Mouse (Mus musculus) layer of hippocampus, adult 8-10 months (tissue): ENCODE measurements around the gene Agbl3. TPM values are rescaled to one million over a fixed set of nuclear protein-coding genes. Genes with fewer than 3 reads are reported as not detected.

Source experiments
- DNase-seq, 2 experiments: peaks; one replicate each; pipeline ENCODE4 v3.0.0; 2022; ENCODE audit warnings: low spot score in 2 of 2
- total RNA-seq, 4 experiments: library from RNA; stranded (reverse); gene quantifications; 2 replicates each; pipeline ENCODE4 v1.2.4; 2022

The Agbl3 gene
- total RNA-seq, 4 experiments from 2014 or later = 13.7 to 14.7 (median 14.2) TPM

DNA sequence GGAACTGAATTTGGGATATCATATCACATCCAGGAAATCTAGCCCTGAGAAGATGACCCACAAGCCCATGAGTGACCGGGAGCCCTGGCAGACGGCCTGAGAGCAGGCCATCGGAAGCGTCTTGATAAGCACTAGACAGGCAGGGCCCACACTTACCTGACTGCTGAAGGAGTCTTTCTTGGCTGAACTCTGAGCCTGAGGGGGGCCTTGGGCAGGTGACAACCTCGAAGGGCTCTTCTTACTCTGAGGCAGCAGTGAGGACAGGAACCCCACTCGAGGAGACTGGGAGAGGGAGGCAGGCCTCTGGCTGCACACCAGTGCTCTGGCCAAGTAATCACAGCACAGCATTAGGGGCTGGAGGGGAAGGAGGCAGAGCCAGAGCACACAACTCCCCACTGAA lies 124.1 kb downstream of the Agbl3 start:
- DNase-seq = no peak

GRCm38 (mm10) chr6:34906125-34906524 lies 125.9 kb downstream of the Agbl3 start:
- DNase-seq = no peak

DNA sequence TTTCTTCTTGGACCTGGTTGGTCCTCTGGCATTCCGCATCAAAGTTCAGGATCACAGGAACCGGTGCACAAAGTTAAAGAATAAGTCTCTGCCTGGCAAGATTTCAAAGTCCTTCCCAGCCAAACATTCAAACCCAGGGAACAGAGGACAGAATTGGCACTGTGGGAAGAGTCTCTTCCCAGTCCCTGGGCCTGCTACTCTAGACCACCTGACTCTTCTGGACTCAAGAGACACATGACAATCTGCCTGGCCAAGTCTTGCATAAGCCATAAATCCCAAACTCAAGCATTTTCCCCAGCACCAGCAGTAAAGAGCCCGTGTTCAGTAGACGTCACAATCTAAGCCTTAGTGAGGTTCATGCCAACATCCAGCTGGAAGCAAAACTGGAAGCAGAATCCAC lies 126.4 kb downstream of the Agbl3 start:
- no peak for DNase-seq

DNA sequence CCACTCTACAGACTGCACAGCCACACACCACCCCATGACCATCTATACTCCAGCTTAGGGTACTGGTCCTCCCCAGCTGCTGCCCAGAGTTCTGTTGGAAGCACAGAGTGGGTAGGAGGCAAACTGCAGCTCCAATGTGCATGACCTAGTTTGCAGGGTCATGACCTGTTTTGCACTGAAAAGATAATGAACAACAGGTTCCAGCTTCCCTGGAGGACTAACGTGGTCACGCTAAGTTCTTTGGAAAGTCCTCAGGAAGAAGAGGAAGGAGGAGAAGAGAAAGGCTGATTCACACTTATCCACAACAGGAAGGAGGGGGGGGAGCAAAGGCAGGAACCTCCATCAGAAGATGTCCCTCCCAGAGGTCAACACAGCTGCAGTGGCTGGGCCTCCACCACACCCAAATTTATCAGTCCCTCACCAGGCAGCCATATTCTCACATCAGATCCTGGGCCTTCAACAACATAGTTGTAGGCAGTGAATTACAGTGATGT lies 126.9 kb downstream of the Agbl3 start:
- DNase-seq = no peak

- no peak for DNase-seq
Measured at GRCm38 (mm10) chr6:34907696-34908260, 127.5 kb downstream of the Agbl3 start.

Other genes with a start within 250 kb of the Agbl3 start
- gene Cald1, start 181.9 kb upstream of the Agbl3 start, total RNA-seq = 10 to 100 TPM; 28.3 to 38.6 (median 29.0) TPM
- 1 to 10 TPM; 4.3 to 5.9 (median 5.0) TPM for gene Tmem140, start 82.7 kb downstream of the Agbl3 start, total RNA-seq
- gene Cyren, start 97.6 kb downstream of the Agbl3 start, total RNA-seq = 1 to 10 TPM; 4.3 to 6.2 (median 5.3) TPM
- 10 to 100 TPM; 35.0 to 38.8 (median 37.4) TPM for gene Wdr91, start 130.4 kb downstream of the Agbl3 start, total RNA-seq
- gene Stra8, start 139.7 kb downstream of the Agbl3 start, total RNA-seq = not detected
- 1 to 10 TPM in 3 of 4 experiments, under 1 TPM in 1; 0.87 to 1.6 (median 1.2) TPM for gene Slc23a4, start 208.0 kb downstream of the Agbl3 start, total RNA-seq